Mouse (Mus musculus) gastrocnemius, adult 8-10 months (tissue): ENCODE measurements around the gene Rab34. TPM values are rescaled to one million over a fixed set of nuclear protein-coding genes. Genes with fewer than 3 reads are reported as not detected.
"Not testable (repeated sequence)": the region's sequence is repeated elsewhere in the genome, so short reads cannot be mapped to it uniquely, and the experiment has no call there.

Source experiments
- DNase-seq, 2 experiments: peaks; one replicate each; pipeline ENCODE4 v3.0.0; 2022; ENCODE audit warnings: low spot score in 2 of 2
- total RNA-seq, 4 experiments: library from RNA; stranded (reverse); gene quantifications; 2 replicates each; pipeline ENCODE4 v1.2.4; 2022

Gene Rab34
- total RNA-seq, 4 experiments from 2014 or later: 1.6 to 5.5 (median 3.4) TPM

DNA sequence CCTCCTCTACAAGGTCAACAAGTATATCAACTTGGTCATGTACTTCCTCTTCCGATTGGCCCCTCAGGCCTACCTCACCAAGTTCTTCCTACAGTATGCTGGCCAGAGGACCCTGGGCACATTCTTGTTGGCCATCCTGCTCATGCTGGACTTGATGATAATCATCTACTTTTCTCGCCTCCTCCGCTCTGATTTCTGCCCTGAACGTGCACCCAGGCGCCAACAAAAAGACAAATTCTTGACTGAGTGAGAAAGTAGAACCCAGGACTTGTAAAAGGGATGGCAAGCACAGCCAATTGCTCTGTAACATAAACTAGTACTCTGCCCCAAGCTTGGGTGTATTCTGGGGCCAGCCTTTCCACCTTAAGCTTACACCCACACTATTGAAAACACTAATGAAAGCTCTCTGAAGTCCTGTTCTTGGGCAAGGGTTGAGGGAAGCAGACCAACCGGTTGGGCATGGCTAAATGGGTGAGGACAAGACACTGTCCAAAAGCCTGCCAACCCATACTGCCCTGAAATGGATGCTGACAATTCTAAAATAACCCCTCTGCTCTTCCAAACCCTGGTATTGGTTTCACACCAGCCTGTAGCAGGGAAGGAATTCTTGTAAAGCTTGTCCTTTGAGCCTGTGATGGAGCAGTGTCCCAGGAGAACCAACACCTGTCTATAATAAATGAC, 8.0 kb upstream of the Rab34 start:
- no peak for DNase-seq

DNA sequence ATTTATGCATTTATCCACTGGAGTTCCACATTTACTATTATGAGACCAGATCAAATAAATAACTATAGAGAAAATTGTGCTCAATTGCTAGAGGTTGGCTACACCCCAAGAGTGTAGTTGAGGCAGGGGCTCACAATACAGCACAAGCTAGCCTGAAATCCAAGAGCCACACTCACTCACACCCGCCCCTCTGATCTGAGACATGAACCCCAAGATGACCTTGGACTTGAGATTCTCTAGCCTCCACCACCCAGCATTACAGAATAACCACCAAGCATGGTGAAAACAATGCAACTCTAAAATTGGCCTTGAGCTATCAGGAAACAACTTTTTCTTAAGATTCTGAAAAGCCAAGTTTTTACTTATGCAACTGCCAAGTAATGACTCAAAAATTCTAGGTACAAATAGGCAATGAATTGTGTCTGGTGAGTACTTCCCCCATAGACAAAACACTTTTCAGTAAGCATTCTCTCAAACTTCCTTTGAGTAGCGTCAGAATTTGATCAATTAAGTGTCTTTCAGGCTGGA, 6.3 kb upstream of the Rab34 start:
- no peak for DNase-seq

DNA sequence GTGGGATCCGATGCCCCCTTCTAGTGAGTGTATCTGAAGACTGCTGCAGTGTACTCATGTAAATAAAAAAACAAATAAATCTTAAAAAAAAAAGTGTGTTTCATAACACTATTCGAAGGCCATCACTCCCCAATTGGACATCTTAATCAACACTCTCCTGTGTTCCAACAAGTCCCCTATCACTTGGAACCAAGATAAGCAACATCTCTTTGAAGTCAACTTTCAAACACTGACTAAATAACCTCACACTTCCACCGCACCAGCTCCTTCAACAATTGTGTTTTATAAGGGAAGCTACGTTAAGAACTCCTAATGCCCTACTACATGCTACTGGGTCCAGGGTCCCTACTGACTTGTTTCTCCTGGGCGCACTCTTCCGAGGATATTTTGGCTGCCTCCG, 5.8 kb upstream of the Rab34 start:
- DNase-seq: no peak

DNA sequence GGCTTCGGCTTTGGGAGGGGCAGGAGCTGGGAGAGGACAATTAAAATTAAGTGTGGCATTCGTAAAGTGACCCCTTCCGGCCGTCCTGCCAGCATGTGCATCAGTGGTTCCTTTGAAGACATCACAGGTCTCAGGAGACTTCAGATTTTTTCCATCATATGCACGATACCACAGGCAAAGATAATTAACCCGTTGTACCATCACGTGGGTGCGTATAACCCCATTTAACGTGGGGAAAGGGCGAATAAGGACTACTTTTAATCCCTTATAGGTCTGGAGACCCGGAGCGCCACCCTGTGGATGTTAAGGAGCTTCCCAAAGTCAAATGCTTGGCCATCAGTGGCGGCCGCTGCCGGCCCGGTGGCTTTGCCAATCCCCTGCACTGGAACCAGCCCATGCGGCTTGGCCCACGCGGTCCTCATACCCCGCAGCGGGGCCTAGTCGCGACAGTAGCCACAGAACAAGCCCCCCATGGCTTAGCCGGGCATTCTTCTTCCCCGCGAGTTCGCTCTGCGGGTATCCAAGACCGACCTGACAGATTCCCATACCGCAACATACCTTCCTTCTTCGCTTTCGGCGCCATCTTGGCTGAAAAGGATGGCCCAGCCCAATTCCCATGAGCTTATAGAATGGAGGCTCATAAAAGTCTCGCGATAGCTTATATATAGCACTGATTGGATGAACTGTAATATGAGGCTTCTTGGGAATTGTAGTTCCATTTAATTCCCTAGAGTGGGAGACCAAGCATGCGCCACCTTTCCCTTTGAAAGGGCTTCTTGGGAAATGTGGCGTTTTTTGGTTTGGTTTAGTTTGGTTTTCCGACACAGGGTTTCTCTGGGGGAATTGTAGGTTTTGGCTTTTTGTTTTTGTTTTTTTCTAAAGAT, 5.0 kb upstream of the Rab34 start, which contains the start of gene Rpl23a:
TSS of gene Rpl23a (minus strand) at position 624 of the 884 bp plus-strand sequence.
- peak; percentile 69 to 77 for DNase-seq

DNA sequence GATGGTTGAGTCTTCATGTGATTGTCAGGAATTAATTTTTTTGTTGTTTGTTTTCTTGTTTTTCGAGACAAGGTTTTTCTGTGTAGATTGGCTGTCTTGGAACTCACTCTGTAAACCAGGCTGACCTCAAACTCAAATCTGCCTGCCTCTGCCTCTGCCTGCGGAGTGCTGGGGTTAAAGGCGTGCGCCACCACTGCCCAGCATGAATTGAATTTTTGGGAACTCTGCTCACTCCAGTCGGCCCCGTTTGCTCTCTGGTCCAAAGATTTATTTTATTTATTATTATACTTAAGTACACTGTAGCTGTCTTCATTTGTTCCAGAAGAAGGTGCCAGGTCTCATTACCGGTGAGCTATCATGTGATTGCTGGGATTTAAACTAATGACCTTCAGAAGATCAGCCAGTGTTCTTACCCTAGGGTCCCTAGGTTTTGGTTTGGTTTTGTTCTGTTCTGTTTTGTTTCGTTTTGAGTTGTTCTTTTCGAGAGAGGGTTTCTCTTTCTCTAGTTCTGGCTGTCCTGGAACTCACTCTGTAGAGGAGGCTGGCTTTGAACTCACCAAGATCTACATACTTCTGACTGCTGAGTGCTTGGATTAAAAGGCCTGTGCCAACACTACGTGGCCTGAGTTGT, 4.2 kb upstream of the Rab34 start:
- DNase-seq: no peak

DNA sequence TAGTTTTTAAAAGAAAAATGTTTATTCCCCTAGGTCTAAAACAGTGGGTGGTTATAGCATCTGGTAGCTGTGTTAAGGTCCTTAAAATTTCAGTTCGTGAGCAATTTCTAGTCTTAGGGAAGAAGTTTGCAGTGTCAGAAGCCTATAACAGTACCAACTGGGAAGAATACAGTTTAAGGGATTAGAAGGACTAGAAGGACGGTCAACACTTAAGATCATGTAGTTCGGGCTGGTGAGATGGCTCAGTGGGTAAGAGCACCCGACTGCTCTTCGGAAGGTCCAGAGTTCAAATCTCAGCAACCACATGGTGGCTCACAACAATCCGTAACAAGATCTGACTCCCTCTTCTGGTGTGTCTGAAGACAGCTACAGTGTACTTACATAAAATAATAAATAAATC, 3.5 kb upstream of the Rab34 start:
- not testable (repeated sequence) for DNase-seq

DNA sequence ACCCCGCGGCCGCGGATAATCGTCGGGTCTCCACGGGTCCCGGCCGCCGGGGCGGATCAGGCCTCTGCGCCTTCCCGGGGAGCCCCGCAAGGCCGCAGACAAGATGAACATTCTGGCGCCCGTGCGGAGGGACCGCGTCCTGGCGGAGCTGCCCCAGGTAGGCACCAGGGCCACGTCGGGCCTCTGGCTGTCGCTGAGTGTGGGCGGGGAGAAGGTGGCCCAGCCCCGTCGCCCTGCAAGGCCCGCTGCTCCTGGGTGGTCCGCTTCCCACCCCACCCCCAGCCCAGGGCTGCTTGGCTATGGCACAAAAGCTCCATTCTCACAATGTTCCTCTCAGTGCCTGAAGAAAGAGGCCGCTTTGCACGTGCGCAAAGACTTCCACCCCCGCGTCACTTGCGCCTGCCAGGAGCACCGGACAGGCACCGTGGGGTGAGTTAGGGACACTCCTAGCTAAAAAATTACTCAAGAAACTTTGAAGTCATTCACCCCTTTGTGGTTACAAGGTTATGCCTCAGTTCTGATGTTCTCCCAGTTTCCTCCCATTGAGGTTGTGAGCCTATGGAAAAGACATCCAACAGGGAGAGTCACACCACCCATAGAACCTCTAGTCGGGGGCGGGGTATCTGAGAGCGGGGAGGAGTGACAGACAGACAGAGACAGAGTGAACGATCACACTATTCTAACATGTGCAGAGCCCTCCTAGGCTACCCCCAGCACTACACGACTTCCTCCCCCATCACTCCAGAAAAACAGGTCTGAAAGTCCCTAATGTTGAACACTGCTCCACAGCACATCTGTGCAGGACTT, 1.2 kb downstream of the Rab34 start:
- DNase-seq: peak; percentile 24 to 32

DNA sequence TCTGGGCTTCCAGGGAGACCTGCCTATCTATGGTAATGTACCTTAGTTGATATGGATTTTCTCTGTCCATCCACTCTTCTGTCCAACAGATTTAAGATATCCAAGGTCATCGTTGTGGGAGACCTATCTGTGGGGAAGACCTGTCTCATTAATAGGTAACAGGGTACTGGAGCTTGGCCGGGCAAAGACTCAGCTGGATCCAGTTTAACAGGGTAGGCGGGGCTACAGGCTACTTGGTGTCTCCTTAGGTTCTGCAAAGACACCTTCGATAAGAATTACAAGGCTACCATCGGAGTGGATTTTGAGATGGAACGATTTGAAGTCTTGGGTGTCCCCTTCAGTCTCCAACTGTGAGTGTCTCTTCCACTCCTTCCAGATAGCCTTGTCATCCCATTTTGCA, 1.8 kb downstream of the Rab34 start:
- no peak for DNase-seq

DNA sequence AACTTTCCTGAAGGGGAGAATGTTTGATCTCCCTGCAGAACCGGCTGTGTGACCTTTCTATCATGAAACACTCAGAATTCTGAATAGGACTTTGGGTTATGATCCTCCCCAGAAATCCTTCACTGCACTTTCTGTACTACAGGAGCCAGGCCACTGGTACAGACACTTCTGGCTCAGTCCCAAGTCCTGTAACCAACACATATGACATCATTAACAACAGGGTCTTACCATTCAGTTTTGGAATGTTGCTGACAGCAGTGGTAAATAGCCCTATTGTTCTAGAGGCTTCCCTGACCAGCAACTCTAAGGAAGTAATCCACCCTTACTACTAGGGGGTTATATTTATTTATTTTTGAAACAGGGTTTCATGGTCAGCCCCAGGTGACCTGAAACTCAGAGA, 4.9 kb downstream of the Rab34 start, which contains the start of gene Proca1:
TSS of gene Proca1 (plus strand) at position 280 of the 400 bp plus-strand sequence.
- no peak for DNase-seq

DNA sequence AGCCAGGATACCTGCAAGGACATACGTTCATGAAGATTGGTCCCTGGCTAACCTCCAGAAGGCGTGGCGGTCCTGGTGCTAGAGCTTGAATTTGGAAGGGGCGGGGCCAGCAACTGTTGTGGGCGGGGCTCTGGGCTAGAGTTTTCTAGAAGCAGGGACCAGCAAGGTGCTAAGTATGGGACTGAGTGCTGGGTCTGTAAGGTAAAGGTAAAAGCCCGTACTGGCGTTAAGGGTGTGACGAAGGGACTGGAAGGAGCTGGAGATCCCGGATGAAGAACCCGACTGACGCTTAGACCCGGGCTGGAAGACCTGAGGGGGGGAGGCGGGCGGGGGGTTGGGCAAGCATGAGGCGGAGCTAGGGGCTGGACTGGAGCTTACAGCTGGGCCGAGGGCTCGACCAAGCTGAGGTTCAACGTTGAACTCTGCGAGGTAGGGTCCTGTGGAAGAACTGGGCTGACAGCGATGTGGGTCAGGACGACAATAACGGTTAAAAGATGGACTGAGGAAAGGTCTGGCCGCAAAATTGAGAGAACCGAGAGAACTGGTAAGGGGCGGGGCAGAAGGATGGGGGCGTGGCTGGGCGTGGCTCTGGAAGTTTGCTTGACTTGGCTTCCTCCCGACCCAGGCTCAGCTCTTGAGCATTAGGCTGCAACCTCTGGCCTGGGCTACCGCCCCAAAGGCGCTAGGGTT, 6.3 kb downstream of the Rab34 start:
- peak; percentile 68 to 73 for DNase-seq

DNA sequence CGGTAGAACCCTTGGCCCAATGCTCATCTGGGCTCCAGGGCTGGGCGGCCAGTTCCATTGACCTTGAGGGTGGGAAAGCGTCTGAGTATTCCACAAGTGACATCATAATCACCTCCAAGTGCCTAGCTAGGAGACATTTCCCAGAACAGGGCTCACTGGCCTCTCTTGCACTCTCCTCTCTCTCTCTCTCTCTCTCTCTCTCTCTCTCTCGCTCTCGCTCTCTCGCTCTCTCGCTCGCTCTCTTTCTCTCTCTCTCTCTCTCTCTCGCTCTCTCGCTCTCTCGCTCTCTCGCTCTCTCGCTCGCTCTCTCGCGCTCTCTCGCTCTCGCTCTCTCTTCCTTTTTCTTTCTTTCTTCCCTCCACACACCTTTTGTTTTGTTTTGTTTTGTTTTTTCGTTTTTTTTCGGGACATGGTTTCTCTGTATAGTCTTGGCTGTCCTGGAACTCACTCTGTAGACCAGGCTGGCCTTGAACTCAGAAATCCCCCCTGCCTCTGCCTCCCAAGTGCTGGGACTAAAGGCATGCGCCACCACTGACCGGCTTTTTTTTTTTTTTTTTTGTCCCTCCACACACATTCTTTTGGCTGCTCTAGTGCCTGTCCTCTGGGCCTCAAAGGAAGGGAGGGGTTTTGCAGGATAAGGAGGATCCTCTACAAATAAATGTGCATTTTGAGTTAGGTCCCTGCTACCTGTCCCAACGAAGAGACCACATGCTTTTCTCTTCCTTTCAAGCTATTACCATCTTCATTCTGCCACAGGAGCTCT, 7.1 kb downstream of the Rab34 start:
- no peak for DNase-seq

DNA sequence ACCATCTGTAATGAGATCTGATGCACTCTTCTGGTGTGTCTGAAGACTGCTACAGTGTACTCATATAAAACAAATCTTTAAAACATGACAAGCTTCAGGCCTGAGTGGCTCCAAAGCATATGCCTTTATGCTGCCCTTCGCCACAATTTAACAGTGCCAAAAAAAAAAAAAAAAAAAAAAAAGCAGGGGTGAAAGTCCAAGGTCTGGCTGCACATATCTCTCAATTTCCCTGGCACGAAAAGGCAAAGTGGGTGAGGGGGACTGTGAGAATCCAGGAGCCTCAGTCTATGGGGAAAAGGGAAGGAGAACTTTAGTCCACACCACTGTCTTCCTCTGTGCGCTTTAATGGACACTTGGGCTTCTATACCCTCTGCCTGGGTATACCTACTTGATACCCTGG, 14.1 kb downstream of the Rab34 start:
- no peak for DNase-seq

DNA sequence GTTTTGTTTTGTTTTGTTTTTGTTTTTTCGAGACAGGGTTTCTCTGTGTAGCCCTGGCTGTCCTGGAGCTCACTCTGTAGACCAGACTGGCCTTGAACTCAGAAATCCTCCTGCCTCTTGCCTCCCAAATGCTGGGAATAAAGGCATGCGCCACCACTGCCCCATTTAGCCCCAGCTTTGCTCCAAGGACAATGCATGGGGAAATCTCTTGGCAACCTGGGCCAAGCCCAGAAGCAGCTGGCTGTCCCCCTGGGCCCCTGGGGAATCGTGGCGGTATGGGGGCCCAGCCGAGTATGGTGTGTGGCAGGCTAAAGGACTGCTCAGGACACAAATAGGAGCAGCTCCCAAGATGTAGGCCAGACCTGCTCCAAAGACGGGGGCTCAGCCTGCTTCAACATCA, 16.1 kb downstream of the Rab34 start:
- no peak for DNase-seq

DNA sequence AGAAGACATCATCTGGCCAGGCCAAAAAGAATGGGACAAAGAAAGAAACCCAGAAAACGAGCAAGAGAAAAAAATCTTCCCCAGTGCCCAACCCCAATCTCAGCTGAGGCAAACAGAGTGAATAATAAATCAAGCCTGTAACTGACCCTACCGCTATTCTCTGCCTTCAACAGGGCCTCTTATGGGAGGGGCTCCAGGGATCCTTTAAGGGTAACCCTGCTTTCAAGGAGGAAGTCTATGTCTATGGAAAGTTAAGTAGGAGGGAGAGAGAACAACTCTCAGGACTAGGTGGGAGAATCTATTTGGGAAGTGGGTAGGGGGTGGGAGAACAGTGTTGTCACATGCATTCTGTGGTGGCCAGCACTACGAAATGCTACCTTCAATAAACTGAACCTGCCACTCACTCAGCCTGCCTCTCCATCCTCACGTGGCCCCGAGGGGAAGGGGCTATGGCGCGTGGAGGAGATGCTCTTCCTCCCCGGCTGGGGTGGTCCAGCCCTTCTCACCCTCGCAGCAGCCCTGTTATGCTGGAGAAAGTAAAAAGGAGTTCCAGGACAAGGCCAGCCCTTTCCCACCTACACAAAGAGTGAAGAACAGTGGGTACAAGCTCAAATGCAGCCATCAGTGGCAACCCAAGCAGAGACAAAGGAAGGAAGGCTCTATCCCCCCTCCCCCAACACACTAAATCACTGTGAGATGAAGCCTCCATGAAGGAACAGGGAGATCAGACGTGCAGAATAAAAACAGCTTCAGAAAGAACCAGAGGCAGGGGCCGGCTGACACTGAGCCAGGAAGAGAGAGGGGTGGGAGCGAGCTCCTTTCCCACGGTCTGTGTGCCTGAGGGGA, 17.4 kb downstream of the Rab34 start:
- DNase-seq: no peak

DNA sequence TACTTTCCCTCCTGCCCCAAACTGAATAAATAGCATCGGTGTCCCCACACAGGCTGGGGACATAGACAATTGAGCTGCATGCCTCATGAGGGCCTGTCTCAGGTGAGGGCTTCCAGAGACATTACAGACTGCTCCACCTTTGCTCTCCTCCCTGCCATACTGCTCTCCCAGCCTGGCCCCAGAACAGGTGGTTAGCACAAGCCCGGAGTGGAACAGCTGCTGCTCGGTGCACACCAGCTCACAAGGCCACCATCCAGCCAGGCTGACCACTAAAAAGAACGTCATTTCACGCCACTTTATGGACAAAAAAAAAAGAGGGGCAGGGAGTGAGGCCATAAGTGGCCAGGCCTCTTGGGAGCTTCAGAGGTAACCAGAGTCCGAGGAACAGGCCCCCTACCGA, 19.0 kb downstream of the Rab34 start:
- DNase-seq: no peak

DNA sequence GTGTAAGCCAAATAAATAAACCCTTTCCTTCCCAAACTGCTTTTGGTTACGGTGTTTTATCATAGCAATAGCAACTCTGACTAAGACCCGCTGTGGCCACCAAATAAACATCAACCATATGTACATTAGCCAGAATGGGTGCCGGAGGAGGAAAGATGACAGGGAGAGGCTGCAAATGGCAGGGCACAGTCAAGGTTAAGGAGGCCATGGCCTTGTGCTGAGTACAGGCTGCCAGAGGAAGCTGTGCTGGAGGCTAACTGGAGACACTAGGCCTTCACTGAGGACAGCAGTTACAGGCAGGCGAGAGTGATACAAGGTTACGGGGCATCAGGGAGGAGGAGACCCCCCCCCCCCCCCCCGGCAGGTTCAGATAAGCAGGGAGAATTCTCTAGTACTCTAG, 21.7 kb downstream of the Rab34 start:
- no peak for DNase-seq

DNA sequence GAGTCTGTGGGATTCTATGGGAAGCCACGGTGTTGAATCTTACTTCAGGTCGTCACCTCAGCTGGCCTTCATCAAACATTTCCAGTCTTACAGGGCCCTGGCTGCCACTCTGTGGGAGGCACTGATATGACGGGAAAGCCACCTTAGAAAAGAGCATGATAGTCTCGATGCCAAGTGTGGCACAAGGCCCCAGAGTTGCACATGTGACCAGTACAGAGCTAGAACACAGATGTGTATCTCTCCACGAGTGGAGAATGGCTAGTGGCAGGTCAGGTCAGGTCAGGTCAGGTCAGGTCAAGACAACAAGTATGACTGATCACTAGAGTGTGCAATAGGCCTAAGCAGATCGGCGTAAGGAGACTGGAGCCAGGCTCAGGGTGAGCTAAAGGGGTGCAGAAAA, 22.4 kb downstream of the Rab34 start:
- no peak for DNase-seq

DNA sequence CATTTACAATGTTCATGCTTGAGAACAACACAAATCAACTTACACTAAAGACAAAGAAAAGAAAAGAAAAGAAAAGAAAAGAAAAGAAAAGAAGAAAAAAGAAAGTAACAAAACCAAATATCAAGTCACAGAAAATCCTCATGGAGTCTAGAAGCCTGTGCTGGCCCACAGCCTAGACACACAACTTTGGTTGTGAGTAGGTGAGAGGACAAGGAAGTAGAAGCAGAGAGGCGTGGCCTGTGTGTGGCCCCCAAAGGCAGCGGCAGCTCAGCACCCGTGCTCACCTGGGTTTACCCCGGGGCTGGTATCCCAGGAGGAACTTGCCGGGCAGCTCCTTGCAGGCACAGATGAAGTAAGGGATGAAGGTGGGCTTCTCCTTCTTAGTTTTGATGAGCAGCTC, 23.3 kb downstream of the Rab34 start:
- DNase-seq: no peak
